21 mouse cellular contexts compared by ENCODE assay signal in the genomic region with DNA sequence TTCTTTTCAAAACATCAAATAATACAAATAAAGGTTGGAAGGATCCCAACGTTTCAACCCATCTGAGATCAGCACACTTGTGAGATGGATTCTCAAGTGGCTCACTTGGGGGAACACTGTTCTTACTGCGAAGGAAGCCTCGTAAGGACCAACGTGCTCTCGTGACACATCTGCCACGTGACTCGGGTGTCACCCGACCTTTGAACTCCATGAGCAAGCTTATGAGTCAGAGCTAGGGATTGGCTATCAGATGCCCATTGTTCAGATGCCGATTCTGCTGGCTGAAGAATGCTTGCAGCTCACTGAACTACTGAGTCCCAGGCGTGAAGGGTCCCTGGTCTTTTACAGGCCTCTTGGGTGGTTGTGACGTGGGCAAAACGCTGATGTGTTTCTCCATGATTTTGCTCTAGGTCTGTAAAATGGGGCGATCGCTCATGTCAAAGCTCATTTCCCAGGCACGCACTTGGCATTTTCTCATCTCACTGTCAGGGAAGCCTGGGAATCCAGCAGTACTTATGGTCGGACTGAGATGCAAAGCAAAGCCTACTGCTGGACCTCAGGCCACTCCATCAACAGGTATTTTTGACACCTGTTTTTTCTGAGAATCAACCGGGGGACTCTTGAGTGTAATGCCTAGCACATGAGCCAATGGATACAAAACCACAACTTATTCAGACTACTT.
"Had no signal": no experiment of that assay in that cellular context is flagged by ENCODE, and none has a peak within 500 bp of the region (broad histone marks: within the 10 kb centered on the region; RNA-seq: fewer than 3 reads in every experiment).

No protein-coding gene starts in this region.

- H3K4me3 ChIP-seq: layer of hippocampus, adult 2 months; limb, embryonic 10.5 days; limb, embryonic 13.5 days; megakaryocyte, embryonic 14.5 days; midbrain, embryonic 12.5 days; stomach, embryonic 15.5 days had no signal

- H3K36me3 ChIP-seq: limb, embryonic 10.5 days; limb, embryonic 13.5 days; midbrain, embryonic 12.5 days; stomach, embryonic 15.5 days had no signal

- H3K27ac ChIP-seq: layer of hippocampus, adult 2 months; limb, embryonic 10.5 days; limb, embryonic 13.5 days; liver, embryonic 14.5 days; midbrain, embryonic 12.5 days; stomach, embryonic 15.5 days had no signal

- H3K9me3 ChIP-seq: midbrain, embryonic 12.5 days; stomach, embryonic 15.5 days had no signal

- DNase-seq: kidney, adult 18-20 months; kidney, adult 9 months; kidney, postnatal 25 days; layer of hippocampus, adult 9-11 months; liver; liver, postnatal 0 days; lung, embryonic 14.5 days; lung, postnatal 36 days; right cerebral cortex, adult 18-20 months; right cerebral cortex, postnatal 14 days; right cerebral cortex, postnatal 4 days; spleen, adult 18-20 months; thymus, adult 18-20 months; thymus, postnatal 36 days had no signal

- H3K9ac ChIP-seq: limb, embryonic 13.5 days; liver, embryonic 14.5 days; liver, postnatal 0 days; lung, embryonic 14.5 days; midbrain, embryonic 12.5 days; stomach, embryonic 15.5 days had no signal

- H3K27me3 ChIP-seq: limb, embryonic 13.5 days; midbrain, embryonic 12.5 days; stomach, embryonic 15.5 days had no signal

- H3K4me1 ChIP-seq: limb, embryonic 10.5 days; limb, embryonic 13.5 days; midbrain, embryonic 12.5 days; stomach, embryonic 15.5 days had no signal

- H3K4me2 ChIP-seq: limb, embryonic 13.5 days; lung, embryonic 14.5 days; midbrain, embryonic 12.5 days; stomach, embryonic 15.5 days had no signal
